17 mouse cellular contexts compared by ENCODE assay signal in the genomic region with DNA sequence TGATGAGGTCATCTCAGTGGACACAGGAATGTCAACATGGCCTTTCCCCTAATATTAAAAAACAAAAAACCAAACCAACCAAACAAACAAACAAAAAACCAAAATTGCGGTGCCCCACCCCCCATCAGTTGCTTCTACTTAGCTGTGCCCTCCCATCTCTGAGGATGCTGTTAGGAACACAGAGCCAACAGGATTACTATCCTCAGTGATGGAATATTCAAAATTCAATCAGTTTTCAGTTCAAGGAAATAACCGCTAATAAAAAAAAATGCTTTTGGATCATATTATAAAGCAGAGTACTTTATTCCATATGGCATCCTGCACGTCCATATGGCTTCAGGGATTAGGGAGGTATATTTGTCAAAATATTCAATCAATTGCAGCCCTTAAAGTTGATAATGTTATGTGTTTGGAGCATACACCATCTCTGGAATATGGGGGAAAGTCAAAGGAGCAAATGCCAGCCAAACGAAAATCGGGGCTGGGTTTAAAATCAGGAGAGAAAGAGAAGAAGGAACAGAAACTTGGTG.
"Had no signal": no experiment of that assay in that cellular context is flagged by ENCODE, and none has a peak within 500 bp of the region (broad histone marks: within the 10 kb centered on the region; RNA-seq: fewer than 3 reads in every experiment).

No protein-coding gene starts in this region.

- H3K27me3 ChIP-seq: lung, embryonic 15.5 days; megakaryocyte, embryonic 14.5 days; midbrain, embryonic 13.5 days; midbrain, embryonic 15.5 days; neural tube, embryonic 12.5 days had no signal

- H3K4me2 ChIP-seq: lung, embryonic 15.5 days; midbrain, embryonic 11.5 days; midbrain, embryonic 13.5 days; midbrain, embryonic 15.5 days; neural tube, embryonic 12.5 days had no signal

- H3K4me3 ChIP-seq: lung, embryonic 15.5 days; megakaryocyte, embryonic 14.5 days; midbrain, embryonic 13.5 days; midbrain, embryonic 15.5 days; neural tube, embryonic 12.5 days had no signal

- H3K27ac ChIP-seq: lung, embryonic 15.5 days; macrophage; midbrain, embryonic 13.5 days; midbrain, embryonic 15.5 days; neural tube, embryonic 12.5 days had no signal

- ATAC-seq: lung, postnatal 0 days; midbrain, embryonic 13.5 days; midbrain, embryonic 15.5 days had no signal

- H3K36me3 ChIP-seq: lung, embryonic 15.5 days; midbrain, embryonic 13.5 days; midbrain, embryonic 15.5 days; neural tube, embryonic 12.5 days had no signal

- H3K9me3 ChIP-seq: lung, embryonic 15.5 days; midbrain, embryonic 13.5 days; midbrain, embryonic 15.5 days; neural tube, embryonic 12.5 days had no signal

- H3K4me1 ChIP-seq: lung, embryonic 15.5 days; megakaryocyte, embryonic 14.5 days; neural tube, embryonic 12.5 days had no signal

- H3K9ac ChIP-seq: lung, embryonic 15.5 days; midbrain, embryonic 13.5 days; midbrain, embryonic 15.5 days; neural tube, embryonic 12.5 days had no signal

- DNase-seq: lung, adult 2 months; lung, postnatal 14 days; lung, postnatal 36 days; right cerebral cortex, postnatal 25 days; right cerebral cortex, postnatal 4 days; spleen, adult 18-20 months; thymus, adult 18-20 months; thymus, postnatal 14 days; thymus, postnatal 36 days had no signal
